Mouse (Mus musculus) urinary bladder, postnatal 14 days (tissue): ENCODE data around the gene Cyp46a1.

ENCODE experiments used
- DNase-seq: peaks from one replicate; pipeline ENCODE4 v3.0.0; 2021; ENCODE audit warnings: low spot score

The Cyp46a1 gene

GRCm38 (mm10) chr12:108333895-108334445 is at the start of gene Cyp46a1:
Gene Cyp46a1, plus strand, starts transcription at chr12:108334381.
- peak; percentile 100 for DNase-seq

GRCm38 (mm10) chr12:108284455-108285224 is 49.5 kb upstream of the Cyp46a1 start:
- no peak for DNase-seq

GRCm38 (mm10) chr12:108285225-108286011 is 48.8 kb upstream of the Cyp46a1 start:
- DNase-seq = no peak

GRCm38 (mm10) chr12:108286381-108286780 is 47.8 kb upstream of the Cyp46a1 start:
- DNase-seq = no peak

GRCm38 (mm10) chr12:108287011-108287410 is 47.2 kb upstream of the Cyp46a1 start:
- no peak for DNase-seq

- DNase-seq = no peak
These were observed 45.9 kb upstream of the Cyp46a1 start for GRCm38 (mm10) chr12:108288127-108288880.

- no peak for DNase-seq
These were observed 41.8 kb upstream of the Cyp46a1 start for GRCm38 (mm10) chr12:108292419-108292818.

GRCm38 (mm10) chr12:108292957-108293356 is 41.2 kb upstream of the Cyp46a1 start:
- DNase-seq = peak; percentile 78

GRCm38 (mm10) chr12:108294620-108295019 is 39.6 kb upstream of the Cyp46a1 start:
- peak; percentile 36 for DNase-seq

- no peak for DNase-seq
These were observed 37.1 kb upstream of the Cyp46a1 start for GRCm38 (mm10) chr12:108297033-108297432.

- no peak for DNase-seq
These were observed 33.2 kb upstream of the Cyp46a1 start for GRCm38 (mm10) chr12:108301006-108301405.

- DNase-seq = no peak
These were observed 30.3 kb upstream of the Cyp46a1 start for GRCm38 (mm10) chr12:108303778-108304365.

GRCm38 (mm10) chr12:108305172-108305571 is 29.0 kb upstream of the Cyp46a1 start:
- DNase-seq = no peak

- DNase-seq = peak; percentile 40
These were observed 28.1 kb upstream of the Cyp46a1 start, which contains the start of gene Hhipl1 for GRCm38 (mm10) chr12:108305812-108306794. Gene Hhipl1, plus strand, starts transcription at chr12:108306270.

- peak; percentile 70 for DNase-seq
These were observed 26.6 kb upstream of the Cyp46a1 start for GRCm38 (mm10) chr12:108307553-108307952.

- DNase-seq = peak; percentile 49
These were observed 25.8 kb upstream of the Cyp46a1 start for GRCm38 (mm10) chr12:108308363-108308856.

GRCm38 (mm10) chr12:108309116-108309794 is 24.9 kb upstream of the Cyp46a1 start:
- DNase-seq = peak; percentile 55

- DNase-seq = no peak
These were observed 24.1 kb upstream of the Cyp46a1 start for GRCm38 (mm10) chr12:108310041-108310440.

GRCm38 (mm10) chr12:108310456-108311027 is 23.6 kb upstream of the Cyp46a1 start:
- no peak for DNase-seq
